ENCODE assay signal across 19 mouse cellular contexts in the genomic region with DNA sequence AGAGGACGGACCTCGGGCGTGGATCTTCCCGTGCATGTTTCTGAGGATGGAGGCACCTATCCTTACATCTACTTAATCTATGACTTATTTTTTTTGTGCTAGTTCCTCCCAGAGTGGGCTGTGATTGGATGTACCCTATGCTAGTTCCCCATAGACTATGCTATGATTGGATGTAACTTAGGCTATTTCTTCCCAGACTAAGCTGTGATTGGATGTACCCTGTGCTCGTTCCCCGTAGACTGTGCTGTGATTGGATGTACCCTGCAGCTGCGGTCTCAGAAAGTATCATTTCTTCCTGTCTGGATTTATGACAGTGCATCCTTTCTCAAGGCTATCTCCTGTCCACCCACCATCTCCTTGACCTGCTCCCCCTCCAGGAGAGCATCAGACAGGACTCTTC.
"Had no signal": no experiment of that assay in that cellular context is flagged by ENCODE, and none has a peak within 500 bp of the region (broad histone marks: within the 10 kb centered on the region; RNA-seq: fewer than 3 reads in every experiment).

No protein-coding gene starts in this region.

- H3K4me1 ChIP-seq: liver, embryonic 15.5 days; lung, embryonic 15.5 days; megakaryocyte, embryonic 14.5 days; stomach, embryonic 15.5 days had no signal

- H3K4me2 ChIP-seq: liver, embryonic 15.5 days; lung, embryonic 15.5 days; midbrain, embryonic 11.5 days; midbrain, embryonic 13.5 days; midbrain, embryonic 15.5 days; neural tube, embryonic 12.5 days; stomach, embryonic 15.5 days had no signal

- H3K4me3 ChIP-seq: liver, embryonic 15.5 days; lung, embryonic 15.5 days; megakaryocyte, embryonic 14.5 days; midbrain, embryonic 13.5 days; midbrain, embryonic 15.5 days; neural tube, embryonic 12.5 days; stomach, embryonic 15.5 days had no signal

- DNase-seq: liver, postnatal 0 days; lung, adult 2 months; lung, postnatal 14 days; lung, postnatal 36 days; right cerebral cortex, postnatal 14 days; spleen, adult 18-20 months; thymus, postnatal 14 days; thymus, postnatal 36 days had no signal

- H3K36me3 ChIP-seq: liver, embryonic 15.5 days; lung, embryonic 15.5 days; midbrain, embryonic 13.5 days; midbrain, embryonic 15.5 days; neural tube, embryonic 12.5 days; stomach, embryonic 15.5 days had no signal

- ATAC-seq: liver, postnatal 0 days; lung, postnatal 0 days; midbrain, embryonic 13.5 days; midbrain, embryonic 15.5 days had no signal

- H3K9ac ChIP-seq: liver, embryonic 15.5 days; liver, postnatal 0 days; lung, embryonic 15.5 days; midbrain, embryonic 13.5 days; midbrain, embryonic 15.5 days; neural tube, embryonic 12.5 days; stomach, embryonic 15.5 days had no signal

- H3K27me3 ChIP-seq: liver, embryonic 15.5 days; lung, embryonic 15.5 days; midbrain, embryonic 13.5 days; midbrain, embryonic 15.5 days; stomach, embryonic 15.5 days had no signal

- H3K9me3 ChIP-seq: liver, embryonic 15.5 days; lung, embryonic 15.5 days; midbrain, embryonic 13.5 days; midbrain, embryonic 15.5 days; neural tube, embryonic 12.5 days; stomach, embryonic 15.5 days had no signal

- H3K27ac ChIP-seq: liver, embryonic 15.5 days; lung, embryonic 15.5 days; macrophage; midbrain, embryonic 13.5 days; midbrain, embryonic 15.5 days; neural tube, embryonic 12.5 days; stomach, embryonic 15.5 days; stomach, postnatal 0 days had no signal
